Mouse (Mus musculus): ENCODE measurements around the gene Slc6a12.

Slc6a12 gene

DNA sequence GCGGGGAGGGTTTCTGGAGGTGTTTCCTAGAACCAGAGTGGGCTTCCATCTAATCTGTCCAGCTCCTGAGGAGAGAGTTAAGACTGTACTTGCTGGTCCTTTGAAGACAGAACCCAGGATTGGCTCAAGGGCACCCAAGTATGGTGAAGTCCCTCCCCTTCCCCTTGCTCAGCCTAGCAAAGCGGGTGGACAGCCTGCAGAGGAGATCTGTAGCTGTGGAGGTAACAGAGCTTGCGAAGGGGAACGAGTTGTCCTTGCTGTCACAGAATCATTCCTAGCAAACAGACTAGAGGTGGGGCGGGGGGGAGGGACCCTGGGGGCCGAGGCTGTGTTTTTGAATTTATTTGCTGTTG lies 871 bp downstream of the Slc6a12 start:
- no peak for DNase-seq (ENCODE audit: low spot score)

DNA sequence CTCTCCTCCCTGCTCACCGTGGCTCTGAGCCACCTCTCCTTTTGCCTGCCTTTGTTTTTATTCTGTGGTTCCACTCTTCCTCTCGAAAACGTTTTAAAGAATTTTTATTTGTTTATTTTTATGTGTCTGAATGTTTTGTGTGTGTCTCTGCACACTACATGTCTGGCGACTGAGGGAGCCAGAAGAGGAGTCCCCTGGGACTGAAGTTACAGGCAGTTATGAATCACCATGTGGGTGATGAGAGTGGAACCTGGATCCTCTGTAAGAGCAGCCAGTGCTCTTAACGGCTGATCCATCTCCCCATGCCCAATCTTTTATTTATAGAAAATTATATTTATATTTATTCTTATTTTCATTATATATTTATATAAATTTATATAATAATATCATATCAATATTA lies 1.5 kb downstream of the Slc6a12 start:
- no peak for DNase-seq (ENCODE audit: low spot score)

DNA sequence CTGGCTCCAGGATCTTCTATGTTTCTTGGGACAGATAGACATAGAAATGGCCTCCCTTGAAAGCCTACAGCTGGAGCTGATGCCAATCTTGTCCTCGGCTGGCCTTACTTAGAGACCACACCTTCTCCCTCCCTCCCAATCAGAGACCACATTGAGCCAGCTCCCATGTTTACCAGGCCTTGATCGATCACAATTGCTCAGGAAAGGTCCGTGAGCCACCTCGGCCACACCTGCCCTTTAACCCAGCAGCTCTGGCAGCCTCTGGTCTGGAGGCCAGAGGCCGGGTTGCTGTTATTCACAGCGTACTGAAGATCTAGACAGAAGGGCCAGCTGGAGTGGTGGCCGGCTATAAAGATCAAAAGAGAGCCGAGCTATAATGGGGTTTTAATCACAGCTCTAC lies 3.6 kb downstream of the Slc6a12 start:
- no peak for DNase-seq (ENCODE audit: low spot score)

DNA sequence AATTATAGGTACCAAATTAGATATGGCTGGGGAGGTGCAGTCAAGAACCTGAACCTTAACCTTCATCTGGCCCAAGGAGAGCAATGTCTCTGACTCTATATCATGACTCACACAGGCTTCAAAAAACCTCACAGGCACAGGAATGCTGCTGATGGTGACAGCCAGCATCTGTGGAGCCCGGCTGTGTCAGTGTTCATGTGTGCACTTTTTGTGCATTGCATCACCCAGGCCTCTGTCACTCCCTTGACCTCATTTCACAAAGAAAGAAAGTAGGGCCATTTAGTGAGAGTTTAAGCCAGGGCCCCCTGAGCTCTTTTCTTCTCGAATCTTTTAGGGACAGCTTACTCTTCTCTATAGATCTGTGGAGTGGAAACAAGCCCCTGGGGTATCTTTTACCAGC lies 9.4 kb downstream of the Slc6a12 start:
- no peak for DNase-seq (ENCODE audit: low spot score)

DNA sequence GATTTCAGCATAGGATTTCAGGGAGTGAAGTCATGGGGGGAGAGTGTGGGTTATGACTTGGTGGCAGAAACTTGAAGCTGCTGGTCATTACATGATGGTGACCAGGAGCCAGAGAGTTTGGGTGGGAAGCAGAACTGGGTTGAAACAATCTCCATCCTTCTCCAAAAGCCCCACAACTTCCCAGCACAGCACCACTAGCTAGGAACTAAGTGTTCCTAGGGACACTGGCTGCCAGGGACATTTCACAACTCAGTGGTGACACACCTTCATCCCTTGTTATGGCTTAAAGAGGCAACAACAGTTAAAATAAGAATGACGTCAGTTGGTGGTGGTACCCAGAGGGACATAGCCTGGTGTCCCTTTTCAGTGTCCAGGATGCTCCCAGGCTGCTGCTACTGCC lies 13.2 kb downstream of the Slc6a12 start:
- DNase-seq (ENCODE audit: low spot score) = no peak

DNA sequence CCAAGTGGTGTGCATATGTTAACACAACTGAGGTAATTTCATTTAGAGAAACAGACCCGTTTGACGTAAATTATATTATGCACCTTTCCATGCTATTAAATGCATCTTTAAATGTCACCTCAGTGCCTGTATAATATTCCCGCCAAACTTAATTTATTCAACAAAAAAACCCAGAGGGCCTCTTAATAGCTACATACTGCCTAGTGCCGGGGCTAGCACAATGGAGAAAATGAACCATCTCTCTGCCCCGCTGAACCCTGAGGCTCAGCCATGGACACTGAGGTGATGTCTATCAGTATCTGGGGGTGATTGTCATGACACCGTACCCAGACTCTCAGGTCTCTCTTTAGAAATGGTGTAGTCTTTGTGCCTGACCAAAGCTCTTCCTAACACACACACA lies 14.4 kb downstream of the Slc6a12 start:
- no peak for DNase-seq (ENCODE audit: low spot score)

DNA sequence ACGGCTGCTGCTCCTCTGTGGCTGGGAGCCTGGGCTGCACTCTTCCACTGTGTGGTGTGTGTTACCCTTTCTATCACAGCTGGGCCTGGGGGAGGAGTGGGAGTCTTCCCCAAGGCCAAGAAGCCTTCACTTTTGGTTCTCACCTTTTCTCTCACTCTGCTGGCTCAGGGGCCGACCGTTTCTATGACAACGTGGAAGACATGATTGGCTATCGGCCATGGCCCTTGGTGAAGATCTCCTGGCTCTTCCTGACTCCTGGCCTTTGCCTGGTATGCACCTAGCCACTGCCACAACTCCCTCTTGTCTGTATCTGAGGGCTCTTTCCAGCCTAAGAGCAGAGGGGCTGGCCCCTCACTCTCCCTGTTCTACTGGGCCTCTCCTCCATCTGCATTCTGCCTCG lies 20.2 kb downstream of the Slc6a12 start:
- DNase-seq (ENCODE audit: low spot score) = no peak

DNA sequence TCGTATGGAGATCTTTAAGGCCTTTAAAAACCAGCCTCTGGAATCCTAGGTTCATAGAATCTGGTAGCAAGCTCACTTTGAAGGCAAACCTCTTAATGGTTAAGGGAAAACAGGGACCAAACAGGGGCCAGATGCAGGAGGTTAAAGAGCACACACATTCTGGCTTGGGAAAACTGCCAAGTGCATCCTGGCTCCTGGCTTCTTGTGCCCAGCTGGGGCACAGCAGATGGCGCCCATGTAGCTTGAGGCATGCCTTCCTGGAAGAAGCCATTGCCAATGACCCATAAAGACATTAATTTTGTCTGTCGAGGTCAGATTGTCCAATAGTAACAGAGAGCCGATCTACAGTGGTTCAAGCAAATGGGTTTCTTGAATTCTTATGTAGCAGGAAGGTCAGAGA lies 21.1 kb downstream of the Slc6a12 start:
- no peak for DNase-seq (ENCODE audit: low spot score)

DNA sequence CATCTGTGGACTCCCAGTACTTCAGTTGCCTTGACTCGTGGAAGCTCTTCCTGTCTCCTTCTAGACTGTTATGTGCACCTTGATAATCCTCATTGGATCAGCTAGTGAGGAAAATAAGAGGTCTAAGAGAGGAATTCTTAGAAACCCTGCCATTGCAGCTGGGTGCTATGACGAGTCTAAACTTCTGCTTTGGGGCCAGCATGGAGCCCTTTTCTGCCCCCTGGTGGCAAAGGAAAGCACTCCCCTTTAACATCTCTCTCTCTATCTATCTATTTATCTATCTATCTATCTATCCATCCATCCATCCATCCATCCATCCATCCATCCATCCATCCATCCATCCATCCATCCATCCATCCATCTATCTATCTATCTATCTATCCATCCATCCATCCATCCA lies 23.7 kb downstream of the Slc6a12 start:
- DNase-seq (ENCODE audit: low spot score) = peak; percentile 10

DNA sequence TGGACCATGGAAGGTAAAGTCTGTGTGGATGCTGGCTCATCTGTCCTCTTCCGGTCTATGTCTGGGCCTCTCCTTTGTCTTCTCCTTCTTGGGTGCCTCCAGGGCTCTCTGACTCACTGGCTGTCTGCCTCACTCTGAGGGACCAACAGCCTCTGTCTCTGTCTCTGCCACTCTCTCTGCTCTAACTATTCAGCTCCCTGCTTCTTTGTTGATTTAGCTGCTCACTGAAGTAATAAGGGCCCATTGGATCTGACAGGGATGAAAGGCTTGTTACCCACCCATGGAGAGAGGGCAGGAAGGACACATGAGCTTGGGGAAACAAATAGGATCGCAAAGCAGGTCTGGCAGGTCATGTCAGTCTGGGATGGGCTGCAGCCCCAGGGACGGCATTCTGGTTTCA lies 24.2 kb downstream of the Slc6a12 start:
- no peak for DNase-seq (ENCODE audit: low spot score)

DNA sequence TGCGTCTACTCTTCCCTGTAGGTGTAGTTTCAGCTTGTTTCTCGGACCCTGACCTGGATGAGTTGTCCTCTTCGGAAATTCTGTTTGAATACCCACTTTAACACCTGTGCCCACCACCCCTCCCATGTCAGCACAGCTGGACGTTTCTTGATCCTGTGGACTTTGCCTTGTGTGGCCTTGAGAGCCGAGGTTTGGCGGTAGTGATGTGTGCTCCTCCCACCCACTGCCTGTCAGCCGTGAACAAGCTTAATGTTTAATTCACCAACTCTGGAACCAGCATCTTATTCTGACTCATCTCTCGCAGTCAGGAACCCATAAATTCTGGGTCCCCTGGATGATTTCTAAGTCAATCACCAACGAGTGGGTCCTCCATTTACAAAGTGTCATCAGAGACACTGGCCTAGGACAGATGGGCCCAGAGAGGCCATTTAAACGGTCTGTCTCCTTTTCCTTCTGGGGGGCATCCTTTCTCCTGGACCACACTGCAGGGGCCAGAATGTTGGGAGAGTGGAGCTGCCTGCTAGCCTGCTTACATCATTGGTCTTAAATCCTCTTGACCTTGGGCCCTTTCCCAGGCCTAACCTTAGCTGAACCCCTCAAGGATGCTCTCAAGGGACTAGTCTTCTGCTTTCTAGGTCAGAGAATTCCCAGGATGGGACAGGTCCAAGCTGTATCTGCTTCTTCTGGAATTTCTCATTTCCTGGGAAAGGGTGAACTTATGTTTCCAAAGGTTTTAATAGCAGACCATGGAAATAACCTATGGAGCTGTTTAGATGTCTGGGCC lies 28.5 kb downstream of the Slc6a12 start:
- no peak for DNase-seq (ENCODE audit: low spot score)

DNA sequence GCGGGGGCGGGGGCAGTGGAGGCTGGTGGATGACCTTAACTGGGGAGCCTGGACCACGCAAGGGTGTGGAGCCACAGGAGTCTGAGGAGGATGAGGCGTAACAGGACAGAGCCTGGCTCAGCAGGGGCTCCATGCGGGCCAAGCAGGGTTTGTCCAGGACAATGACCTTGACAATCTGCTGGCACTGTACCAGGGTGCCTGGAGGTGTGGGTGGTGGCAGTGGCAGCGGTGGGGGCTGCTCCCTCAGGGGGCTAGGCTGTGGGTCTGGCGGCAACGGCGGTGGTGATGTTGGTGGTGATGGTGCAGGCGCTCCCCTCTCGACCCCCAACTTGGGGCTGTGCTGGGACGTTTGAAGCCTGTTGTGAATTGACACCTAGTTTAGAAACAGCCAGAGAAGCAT lies 33.3 kb downstream of the Slc6a12 start:
- DNase-seq (ENCODE audit: low spot score) = no peak

DNA sequence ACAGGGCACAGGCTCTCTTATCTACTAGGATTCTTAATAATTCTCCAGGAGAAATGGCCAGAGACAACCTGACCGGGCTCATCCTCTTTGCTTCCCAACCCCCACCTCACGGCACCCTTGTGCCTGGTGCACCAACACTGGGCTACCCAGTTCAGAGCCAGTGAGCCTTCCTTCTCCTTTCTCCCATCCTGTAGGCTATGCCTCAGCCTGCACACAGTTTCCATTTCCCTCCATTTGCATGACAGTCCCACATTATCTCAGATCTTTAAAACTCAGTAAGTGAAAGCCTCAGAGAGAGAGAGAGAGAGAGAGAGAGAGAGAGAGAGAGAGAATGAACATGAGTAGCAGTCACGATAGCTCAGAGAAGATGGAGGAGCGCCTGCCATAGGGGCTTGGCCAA lies 35.4 kb downstream of the Slc6a12 start:
- no peak for DNase-seq (ENCODE audit: low spot score)

DNA sequence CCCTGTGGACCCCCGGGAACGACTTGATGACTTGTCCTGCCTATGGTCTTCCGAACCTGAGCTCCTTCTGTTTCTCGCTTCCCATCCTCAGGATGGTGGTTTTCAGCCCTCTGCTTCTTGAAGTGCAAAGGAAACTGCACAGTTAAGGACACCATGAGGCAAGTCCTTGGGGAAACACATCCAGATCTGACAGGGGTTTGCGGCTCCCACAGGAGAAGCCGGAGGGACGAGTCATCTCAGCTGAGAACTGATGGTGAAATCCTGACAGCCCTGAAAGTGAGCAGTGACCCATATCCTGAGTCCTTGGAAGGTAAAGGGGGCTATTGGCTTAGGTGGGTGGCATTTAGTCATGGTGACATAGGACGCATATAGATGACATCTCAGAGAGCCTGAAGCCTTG lies 37.7 kb downstream of the Slc6a12 start:
- no peak for DNase-seq (ENCODE audit: low spot score)

DNA sequence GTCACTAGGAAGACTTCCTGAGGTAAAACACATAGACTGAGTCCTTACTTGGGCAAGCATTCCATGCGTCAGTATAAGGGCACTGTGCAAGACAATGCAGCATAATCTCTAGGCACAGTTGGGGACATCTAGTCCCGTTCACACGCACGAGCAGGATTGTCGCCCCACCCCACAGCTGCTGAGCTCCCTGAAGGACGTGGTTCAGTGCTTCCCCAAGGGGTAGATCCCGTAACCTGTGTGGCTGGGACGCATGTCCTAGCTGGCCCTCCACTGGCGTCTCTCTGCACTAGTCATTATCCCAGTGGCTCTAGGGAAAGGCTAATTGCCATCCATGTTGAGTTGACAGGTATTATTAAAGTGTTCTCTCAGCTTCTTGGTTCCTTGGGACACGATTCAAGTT lies 39.2 kb downstream of the Slc6a12 start:
- DNase-seq (ENCODE audit: low spot score) = no peak

DNA sequence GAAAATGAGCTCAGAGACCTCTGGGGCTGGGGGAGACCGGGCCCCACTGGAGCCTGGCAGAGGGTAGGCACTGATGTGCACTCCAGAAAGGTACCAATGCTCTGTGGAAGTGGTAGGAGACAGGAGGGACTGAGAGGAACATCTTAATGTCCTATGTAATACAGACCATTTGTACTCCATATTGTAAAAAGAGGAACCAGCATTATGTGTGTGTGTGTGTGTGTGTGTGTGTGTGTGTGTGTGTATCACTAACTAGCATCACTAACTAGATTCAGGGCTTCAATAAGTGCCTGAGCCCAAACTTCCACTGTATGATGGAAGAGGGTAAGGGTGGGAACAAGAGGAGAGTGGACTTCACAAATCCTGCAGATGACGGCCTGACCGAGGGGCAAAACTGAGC lies 42.5 kb downstream of the Slc6a12 start:
- no peak for DNase-seq (ENCODE audit: low spot score)

DNA sequence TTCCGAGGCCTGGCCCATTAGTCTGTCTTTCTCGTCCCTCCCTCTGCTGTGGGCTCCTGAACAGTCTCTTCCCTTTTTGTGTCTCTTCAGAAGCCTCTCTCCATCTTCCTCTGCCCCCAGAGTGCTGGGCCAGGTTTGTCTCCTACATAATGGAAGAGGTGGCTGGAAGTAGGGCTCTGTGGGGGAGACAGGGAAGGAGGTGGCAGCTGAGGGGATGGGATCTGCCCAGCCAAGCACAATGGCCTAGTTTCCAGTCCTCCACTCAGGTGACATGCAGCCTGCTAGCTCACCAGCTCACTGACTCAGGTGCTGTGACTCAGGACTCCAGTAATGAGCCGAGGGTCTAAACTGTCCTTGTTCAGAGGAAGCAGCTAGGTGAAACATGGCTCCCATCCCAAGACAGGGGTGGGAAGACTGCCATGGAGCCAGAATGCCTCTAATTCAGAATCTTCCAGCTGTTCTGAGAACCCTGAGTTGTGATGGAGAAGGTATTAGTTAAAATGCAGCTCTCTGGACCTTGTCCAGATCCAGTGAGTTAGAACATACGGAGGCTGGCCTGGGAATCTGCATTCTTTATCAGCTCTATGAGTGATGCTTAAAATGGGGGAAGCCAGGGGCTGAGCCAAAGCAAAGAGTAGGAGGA lies 49.9 kb downstream of the Slc6a12 start:
- no peak for DNase-seq (ENCODE audit: low spot score)

DNA sequence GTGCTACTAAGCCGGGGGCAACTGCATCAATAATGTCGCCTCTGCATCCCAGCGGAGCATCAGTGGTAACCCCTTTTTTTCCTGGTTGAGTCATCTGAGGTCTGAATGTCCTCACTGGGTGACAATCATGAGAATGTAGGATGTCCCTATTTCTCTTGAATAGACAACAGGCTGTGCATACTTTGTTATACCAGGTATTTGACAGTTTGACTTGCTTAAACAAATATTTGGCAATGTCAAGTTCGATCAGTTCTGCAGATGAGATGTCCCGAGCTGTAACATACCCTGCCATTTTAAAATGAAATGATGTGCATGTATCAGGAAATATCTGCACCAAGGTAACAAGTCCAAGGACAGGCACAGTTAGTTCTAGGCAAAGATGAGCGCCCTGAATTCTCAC lies 58.3 kb downstream of the Slc6a12 start:
- DNase-seq (ENCODE audit: low spot score) = no peak

DNA sequence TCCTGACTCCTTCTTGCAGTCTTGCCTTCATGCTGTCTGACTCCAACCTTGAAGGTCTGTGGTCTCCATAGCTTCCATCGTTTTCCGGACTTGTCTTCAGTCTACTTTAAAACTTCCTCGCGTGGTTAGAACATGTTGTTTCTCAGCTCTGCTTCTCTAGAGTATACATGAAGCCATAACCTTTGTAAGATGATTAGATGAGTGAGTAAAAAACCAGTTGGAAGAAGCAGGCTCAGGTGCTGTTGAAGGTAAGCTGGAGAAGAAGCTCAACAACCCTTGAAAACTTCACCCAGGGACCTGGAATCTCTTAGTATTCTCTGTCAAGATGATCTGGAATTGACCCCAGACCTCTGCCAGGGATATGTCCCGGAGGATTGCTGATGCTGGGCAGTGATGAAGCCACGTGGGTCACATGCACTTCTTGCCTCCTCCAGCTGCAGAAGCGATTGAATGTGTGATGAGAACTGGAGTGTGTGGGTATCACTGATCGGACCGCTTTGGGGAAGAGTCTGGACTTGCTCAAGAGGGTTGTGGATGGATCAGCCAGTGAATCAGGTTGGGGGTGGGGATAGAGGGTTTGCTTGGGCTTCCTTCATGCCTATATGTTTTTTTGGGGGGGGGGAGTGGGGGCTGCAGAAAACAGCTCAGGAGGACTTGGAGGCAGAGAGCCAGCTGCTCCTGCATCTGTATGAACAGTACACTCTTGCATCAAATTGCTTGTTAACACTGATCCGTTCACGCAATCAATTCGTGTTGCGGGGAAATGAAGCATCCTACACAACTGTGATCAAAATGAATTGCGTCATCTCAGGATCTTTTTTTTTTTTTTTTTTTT lies 59.2 kb downstream of the Slc6a12 start:
- no peak for DNase-seq (ENCODE audit: low spot score)

DNA sequence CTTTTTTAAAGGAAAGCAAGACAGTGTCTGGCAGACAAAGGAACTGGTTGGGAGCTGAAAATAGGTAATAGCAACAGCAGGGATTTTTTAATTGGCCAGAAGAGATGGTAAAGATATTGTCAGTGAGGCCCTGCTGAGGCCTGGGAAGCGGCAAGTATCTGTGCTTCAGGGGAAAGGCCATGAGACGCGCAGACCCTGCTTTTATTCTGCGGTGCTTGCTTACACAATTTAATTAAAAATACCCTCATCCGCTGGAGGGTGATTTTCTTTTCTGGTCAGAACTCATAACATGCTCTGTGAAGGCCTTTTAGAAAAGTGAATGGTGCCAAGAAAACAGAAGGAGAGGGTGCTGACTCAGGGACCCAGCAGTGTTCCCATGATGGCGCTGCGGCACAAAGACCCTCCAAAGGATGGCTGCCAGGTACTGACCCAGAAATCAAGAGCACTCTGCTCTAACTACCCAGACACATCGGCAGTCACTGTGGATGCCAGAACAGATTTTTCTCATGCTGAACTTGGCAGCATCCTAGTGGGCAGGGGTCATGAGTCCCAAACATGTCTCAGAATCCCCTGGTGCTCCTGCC lies 59.9 kb downstream of the Slc6a12 start:
- DNase-seq (ENCODE audit: low spot score) = no peak

DNA sequence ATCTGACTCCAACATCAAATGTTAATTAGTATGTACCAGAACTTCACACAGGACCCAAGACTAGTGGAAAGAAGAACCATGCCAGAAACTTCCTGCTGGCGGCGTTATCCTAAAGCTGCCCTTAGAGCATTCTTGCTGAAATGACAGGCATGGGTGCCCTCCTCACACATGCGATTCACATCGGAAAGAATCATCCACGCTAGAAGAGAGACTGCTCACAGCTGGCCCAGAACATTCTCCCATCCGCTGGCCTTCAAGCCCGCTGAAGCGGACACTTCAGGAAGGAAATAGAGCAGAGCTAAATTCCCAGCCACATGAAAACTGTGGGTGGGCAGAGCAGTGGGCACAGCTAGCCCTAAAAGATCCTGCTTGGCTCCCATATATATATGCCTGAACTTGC lies 62.4 kb downstream of the Slc6a12 start:
- DNase-seq (ENCODE audit: low spot score) = no peak

DNA sequence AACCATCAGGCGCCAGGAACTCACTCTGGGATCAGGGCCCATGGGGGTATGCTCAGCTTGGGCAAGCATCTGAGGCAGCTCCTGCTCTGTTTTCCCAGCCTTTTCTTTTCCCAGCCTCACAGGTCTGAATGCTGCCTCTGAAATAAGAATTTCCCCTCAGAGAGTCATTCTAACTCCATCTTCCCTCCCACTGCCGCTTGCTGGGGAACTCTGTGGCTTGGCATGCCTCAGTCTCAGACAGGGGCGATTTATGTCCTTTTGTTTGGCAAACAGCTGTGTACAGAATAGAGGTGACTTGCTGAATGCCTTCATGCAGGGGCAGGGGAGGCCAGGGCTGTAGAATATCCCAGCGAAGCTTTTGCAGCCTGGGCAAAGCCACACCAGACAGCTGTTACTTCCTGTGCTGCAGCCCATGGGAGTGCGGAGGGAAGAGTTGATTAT lies 64.7 kb downstream of the Slc6a12 start:
- DNase-seq (ENCODE audit: low spot score) = no peak

All from c-Kit-positive CD71-positive TER-119-positive erythroid progenitor cells, embryonic 14.5 days (primary cell).